3 mouse cellular contexts compared by ENCODE assay signal in genomic region chr19:23482571-23482970, GRCm38 (mm10).
DNase-seq lines count a peak whose midpoint lies in the region.

No protein-coding gene starts in this region.

- DNase-seq in 3T3-L1 (ENCODE audit: low read depth, low spot score) = peak; percentile 81
- peak; percentile 52 for DNase-seq in NIH3T3 (ENCODE audit: low read depth)
- DNase-seq in heart, adult 11 months = peak; percentile 57
